Mouse (Mus musculus): Measurements from ENCODE around the gene Pdap1.

GRCm38 (mm10) chr5:145161361-145161760, 21.3 kb upstream of the Pdap1 start:
- TF ChIP-seq CTCF (IDR thresholded peaks at IDR 0.05 in 2 of 3, conservative IDR thresholded peaks at IDR 0.05 in 1 of 3; ENCODE audit: control insufficient read depth in 1 of 3, insufficient read depth in 1 of 3, low read depth in 2 of 3, low read length in 3 of 3, poor library complexity in 1 of 3, severe bottlenecking in 1 of 3) (no peak), EP300 (IDR thresholded peaks at IDR 0.05; ENCODE audit: low read depth in 1 of 2, low read length in 2 of 2) (no peak), MAX (IDR thresholded peaks at IDR 0.05; ENCODE audit: low read length) (no peak), POLR2A (IDR thresholded peaks at IDR 0.05; ENCODE audit: control insufficient read depth in 1 of 2, insufficient read depth in 1 of 2, low read depth in 1 of 2, low read length in 2 of 2, poor library complexity in 1 of 2) (no peak), TCF12 (IDR thresholded peaks at IDR 0.05; ENCODE audit: low read depth, low read length) (no peak), UBTF (IDR thresholded peaks at IDR 0.05; ENCODE audit: borderline replicate concordance, insufficient read depth, low read depth, low read length) (no peak), SIN3A (IDR thresholded peaks at IDR 0.05; ENCODE audit: low read length) (no peak), POLR2AphosphoS2 (IDR thresholded peaks at IDR 0.05; ENCODE audit: low read length) (no peak), NELFE (IDR thresholded peaks at IDR 0.05; ENCODE audit: low read depth, low read length) (no peak), MAFK (IDR thresholded peaks at IDR 0.05; ENCODE audit: borderline replicate concordance, low read depth, low read length) (no peak), USF1 (IDR thresholded peaks at IDR 0.05; ENCODE audit: low read depth, low read length) (no peak), GATA1 (IDR thresholded peaks at IDR 0.05; ENCODE audit: low read depth, low read length) (no peak), SMC3 (IDR thresholded peaks at IDR 0.05; ENCODE audit: low read depth, low read length) (no peak), MEF2A (IDR thresholded peaks at IDR 0.05; ENCODE audit: extremely low read depth, insufficient replicate concordance, low read depth, low read length, poor library complexity, severe bottlenecking) (no peak)

All from MEL (cell line).